Mouse (Mus musculus) midbrain, embryonic 13.5 days (tissue): ENCODE results near the gene Slc25a5. TPM values are rescaled to one million over a fixed set of nuclear protein-coding genes. Genes with fewer than 3 reads are reported as not detected.

ENCODE experiments used
- polyA plus RNA-seq: library from polyadenylated mRNA; unstranded; fragments of >200 nt; fragmentation: Nextera tagmentation; extraction: Ambion mirVana; gene quantifications from 2 replicates; pipeline ENCODE4 v1.2.1, GENCODE M21; 2015

The Slc25a5 gene
- polyA plus RNA-seq, 1 experiment from 2014 or later = 594 TPM

Other genes with a start within 250 kb of the Slc25a5 start
- 610 and 651 TPM in 2 replicates for gene Pgrmc1, start 197.4 kb upstream of the Slc25a5 start, polyA plus RNA-seq
- 5.0 and 5.4 TPM in 2 replicates for gene Akap17b, start 150.3 kb upstream of the Slc25a5 start, polyA plus RNA-seq
- gene Slc25a43, start 52.0 kb upstream of the Slc25a5 start, polyA plus RNA-seq = 0.63 and 0.78 TPM in 2 replicates
- 117 and 121 TPM in 2 replicates for gene Ube2a, start 78.2 kb downstream of the Slc25a5 start, polyA plus RNA-seq
- gene C330007P06Rik, start 78.5 kb downstream of the Slc25a5 start, polyA plus RNA-seq = 18.9 and 21.6 TPM in 2 replicates
- gene Nkrf, start 107.2 kb downstream of the Slc25a5 start, polyA plus RNA-seq = 12.4 and 14.6 TPM in 2 replicates
- 67.0 and 68.5 TPM in 2 replicates for gene Sept6, start 196.1 kb downstream of the Slc25a5 start, polyA plus RNA-seq